Mouse (Mus musculus): Measurements from ENCODE around the gene Eci1. TPM values are rescaled to one million over a fixed set of nuclear protein-coding genes. Genes with fewer than 3 reads are reported as not detected.
"Not testable (repeated sequence)": the region's sequence is repeated elsewhere in the genome, so short reads cannot be mapped to it uniquely, and the experiment has no call there.

The Eci1 gene
- polyA plus RNA-seq, 1 experiment from 2014 or later, result 70.0 TPM

- ATAC-seq (ENCODE audit: insufficient number of reproducible peaks, low FRiP score, low TSS enrichment, low read depth), result no peak
- 61% methylated on average over 2 of the region's 2 CpGs for WGBS
- H3K27me3 ChIP-seq, result no peaks in the 10 kb centered on the region
These were observed 14.7 kb downstream of the Eci1 start for GRCm38 (mm10) chr17:24441148-24441547.

GRCm38 (mm10) chr17:24442107-24442506, 15.7 kb downstream of the Eci1 start:
- Histone ChIP-seq H3K9me3 (replicated peaks) (no peaks in the 10 kb centered on the region), H3K27ac (replicated peaks) (no peak overlapping the region), H3K4me3 (replicated peaks) (no peak overlapping the region), H3K9ac (no peak overlapping the region), H3K27me3 (no peaks in the 10 kb centered on the region), H3K36me3 (peaks cover 73% of the 10 kb centered on the region), H3K4me1 (no peaks in the 10 kb centered on the region), H3K4me2 (replicated peaks) (no peak overlapping the region)
- WGBS, result 86% methylated on average over 14 of the region's 14 CpGs
- ATAC-seq (ENCODE audit: insufficient number of reproducible peaks, low FRiP score, low TSS enrichment, low read depth), result no peak

More at GRCm38 (mm10) chr17:24441148-24441547, 14.7 kb downstream of the Eci1 start:
- no peaks in the 10 kb centered on the region for H3K9me3 ChIP-seq (replicated peaks)
- no peak overlapping the region for H3K27ac ChIP-seq (replicated peaks)
- peaks cover 63% of the 10 kb centered on the region for H3K36me3 ChIP-seq
- no peaks in the 10 kb centered on the region for H3K4me1 ChIP-seq
- H3K4me2 ChIP-seq (replicated peaks), result no peak overlapping the region
- H3K9ac ChIP-seq, result no peak overlapping the region
- H3K4me3 ChIP-seq (replicated peaks), result no peak overlapping the region

GRCm38 (mm10) chr17:24442632-24443155, 16.3 kb downstream of the Eci1 start, which contains the start of gene Dnase1l2:
Gene Dnase1l2, minus strand, starts transcription at chr17:24443105.
- no peak within 1 kb of the TSS for H3K4me2 ChIP-seq (replicated peaks)
- peaks cover 78% of the 10 kb centered on the region for H3K36me3 ChIP-seq
- no peaks in the 10 kb centered on the region for H3K4me1 ChIP-seq
- no peaks in the 10 kb centered on the region for H3K27me3 ChIP-seq
- 58% methylated on average over 7 of the region's 7 CpGs for WGBS
- H3K9ac ChIP-seq, result no peak within 1 kb of the TSS
- H3K9me3 ChIP-seq (replicated peaks), result no peaks in the 10 kb centered on the region
- no peak for ATAC-seq (ENCODE audit: insufficient number of reproducible peaks, low FRiP score, low TSS enrichment, low read depth)
- peak within 1 kb of the TSS; percentile 55; the same call in 1 of the 2 replicates for H3K27ac ChIP-seq (replicated peaks)
- no peak within 1 kb of the TSS for H3K4me3 ChIP-seq (replicated peaks)

GRCm38 (mm10) chr17:24443409-24443808, 17.0 kb downstream of the Eci1 start:
- Histone ChIP-seq H3K9ac (no peak overlapping the region), H3K27me3 (no peaks in the 10 kb centered on the region), H3K9me3 (replicated peaks) (no peaks in the 10 kb centered on the region), H3K27ac (replicated peaks) (peak overlapping the region; percentile 55; the same call in 1 of the 2 replicates), H3K4me1 (no peaks in the 10 kb centered on the region), H3K36me3 (peaks cover 81% of the 10 kb centered on the region), H3K4me3 (replicated peaks) (no peak overlapping the region), H3K4me2 (replicated peaks) (no peak overlapping the region)
- ATAC-seq (ENCODE audit: insufficient number of reproducible peaks, low FRiP score, low TSS enrichment, low read depth), result no peak
- 66% methylated on average over 4 of the region's 4 CpGs for WGBS

GRCm38 (mm10) chr17:24446590-24446989, 20.1 kb downstream of the Eci1 start:
- Histone ChIP-seq H3K4me1 (no peaks in the 10 kb centered on the region), H3K27me3 (no peaks in the 10 kb centered on the region), H3K9me3 (replicated peaks) (no peaks in the 10 kb centered on the region), H3K27ac (replicated peaks) (no peak overlapping the region), H3K4me2 (replicated peaks) (no peak overlapping the region), H3K4me3 (replicated peaks) (no peak overlapping the region), H3K36me3 (peaks cover 81% of the 10 kb centered on the region), H3K9ac (no peak overlapping the region)
- 90% methylated on average over 8 of the region's 8 CpGs for WGBS
- ATAC-seq (ENCODE audit: insufficient number of reproducible peaks, low FRiP score, low TSS enrichment, low read depth), result no peak

GRCm38 (mm10) chr17:24449507-24449906, 23.1 kb downstream of the Eci1 start:
- WGBS, result 93% methylated on average over 6 of the region's 6 CpGs
- no peak overlapping the region for H3K27ac ChIP-seq (replicated peaks)
- peaks cover 12% of the 10 kb centered on the region; the same call in 1 of the 2 replicates for H3K4me1 ChIP-seq
- H3K9me3 ChIP-seq (replicated peaks), result no peaks in the 10 kb centered on the region
- H3K4me2 ChIP-seq (replicated peaks), result no peak overlapping the region
- H3K27me3 ChIP-seq, result no peaks in the 10 kb centered on the region
- H3K36me3 ChIP-seq, result peaks cover 72% of the 10 kb centered on the region
- no peak overlapping the region for H3K9ac ChIP-seq
- H3K4me3 ChIP-seq (replicated peaks), result no peak overlapping the region
- ATAC-seq (ENCODE audit: insufficient number of reproducible peaks, low FRiP score, low TSS enrichment, low read depth), result no peak

- Histone ChIP-seq H3K4me2 (replicated peaks) (no peak overlapping the region), H3K9ac (no peak overlapping the region), H3K27ac (replicated peaks) (no peak overlapping the region), H3K9me3 (replicated peaks) (no peaks in the 10 kb centered on the region), H3K4me3 (replicated peaks) (no peak overlapping the region), H3K36me3 (peaks cover 55% of the 10 kb centered on the region), H3K27me3 (no peaks in the 10 kb centered on the region), H3K4me1 (peaks cover 18% of the 10 kb centered on the region; the same call in 1 of the 2 replicates)
- ATAC-seq (ENCODE audit: insufficient number of reproducible peaks, low FRiP score, low TSS enrichment, low read depth), result no peak
- 96% methylated on average over 6 of the region's 6 CpGs for WGBS
These were observed 24.8 kb downstream of the Eci1 start for GRCm38 (mm10) chr17:24451220-24451619.

- no peak for ATAC-seq (ENCODE audit: insufficient number of reproducible peaks, low FRiP score, low TSS enrichment, low read depth)
- WGBS, result 84% methylated on average over 2 of the region's 2 CpGs
- H3K9me3 ChIP-seq (replicated peaks), result no peaks in the 10 kb centered on the region
These were observed 26.9 kb downstream of the Eci1 start for GRCm38 (mm10) chr17:24453372-24453771.

GRCm38 (mm10) chr17:24454218-24454755, 27.8 kb downstream of the Eci1 start:
- H3K36me3 ChIP-seq, result peaks cover 24% of the 10 kb centered on the region
- peak overlapping the region; percentile 64 for H3K4me2 ChIP-seq (replicated peaks)
- H3K27ac ChIP-seq (replicated peaks), result peak overlapping the region; percentile 98
- H3K9ac ChIP-seq, result peak overlapping the region; percentile 90
- H3K4me1 ChIP-seq, result peaks cover 18% of the 10 kb centered on the region; the same call in 1 of the 2 replicates
- no peaks in the 10 kb centered on the region for H3K27me3 ChIP-seq
- WGBS, result 2% methylated on average over 14 of the region's 14 CpGs
- H3K9me3 ChIP-seq (replicated peaks), result no peaks in the 10 kb centered on the region
- ATAC-seq (ENCODE audit: insufficient number of reproducible peaks, low FRiP score, low TSS enrichment, low read depth), result no peak
- H3K4me3 ChIP-seq (replicated peaks), result peak overlapping the region; percentile 71

More at GRCm38 (mm10) chr17:24453372-24453771, 26.9 kb downstream of the Eci1 start:
- no peak overlapping the region for H3K27ac ChIP-seq (replicated peaks)
- peaks cover 18% of the 10 kb centered on the region; the same call in 1 of the 2 replicates for H3K4me1 ChIP-seq
- no peaks in the 10 kb centered on the region for H3K27me3 ChIP-seq
- no peak overlapping the region; the same call in 1 of the 2 replicates for H3K4me3 ChIP-seq (replicated peaks)
- peaks cover 33% of the 10 kb centered on the region for H3K36me3 ChIP-seq
- H3K4me2 ChIP-seq (replicated peaks), result peak overlapping the region; percentile 64
- H3K9ac ChIP-seq, result no peak overlapping the region

- ATAC-seq (ENCODE audit: insufficient number of reproducible peaks, low FRiP score, low TSS enrichment, low read depth), result peak; percentile 93
- Histone ChIP-seq H3K27ac (replicated peaks) (peak overlapping the region; percentile 98), H3K27me3 (no peaks in the 10 kb centered on the region), H3K4me2 (replicated peaks) (peak overlapping the region; percentile 64), H3K4me1 (peaks cover 18% of the 10 kb centered on the region; the same call in 1 of the 2 replicates), H3K9me3 (replicated peaks) (no peaks in the 10 kb centered on the region), H3K36me3 (peaks cover 17% of the 10 kb centered on the region), H3K4me3 (replicated peaks) (peak overlapping the region; percentile 71), H3K9ac (peak overlapping the region; percentile 90)
- WGBS, result under 1% methylated on average over 67 of the region's 67 CpGs
These were observed 28.5 kb downstream of the Eci1 start for GRCm38 (mm10) chr17:24454756-24455522.

GRCm38 (mm10) chr17:24455523-24456206, 29.2 kb downstream of the Eci1 start:
- peak overlapping the region; percentile 42 for H3K4me2 ChIP-seq (replicated peaks)
- H3K36me3 ChIP-seq, result peaks cover 12% of the 10 kb centered on the region
- H3K4me3 ChIP-seq (replicated peaks), result peak overlapping the region; percentile 71
- peak overlapping the region; percentile 72 for H3K27ac ChIP-seq (replicated peaks)
- ATAC-seq (ENCODE audit: insufficient number of reproducible peaks, low FRiP score, low TSS enrichment, low read depth); H3K27me3 ChIP-seq; H3K9me3 ChIP-seq (replicated peaks); H3K9ac ChIP-seq: not testable (repeated sequence)
- WGBS, result 47% methylated on average over 10 of the region's 10 CpGs
- H3K4me1 ChIP-seq, result peaks cover 18% of the 10 kb centered on the region; the same call in 1 of the 2 replicates

Measured in embryonic facial prominence, embryonic 15.5 days (tissue).